Mouse (Mus musculus): ENCODE measurements around the gene Traf3ip2. TPM values are rescaled to one million over a fixed set of nuclear protein-coding genes. Genes with fewer than 3 reads are reported as not detected.

The Traf3ip2 gene
- polyA plus RNA-seq, 1 experiment from 2014 or later, result 9.4 TPM

- Histone ChIP-seq H3K27me3 (ENCODE audit: control insufficient read depth, insufficient read depth, low read length) (no peaks in the 10 kb centered on the region), H3K36me3 (ENCODE audit: control insufficient read depth, insufficient read depth, low read length) (no peaks in the 10 kb centered on the region), H3K9ac (ENCODE audit: low read length) (no peak overlapping the region), H3K4me2 (ENCODE audit: low read depth) (no peak overlapping the region), H3K27ac (ENCODE audit: low read depth, low read length) (no peak overlapping the region), H3K9me3 (ENCODE audit: control insufficient read depth, low read length) (no peaks in the 10 kb centered on the region), H3K4me1 (ENCODE audit: control insufficient read depth, insufficient read depth, low read length) (no peaks in the 10 kb centered on the region), H3K4me3 (ENCODE audit: low read depth, low read length) (no peak overlapping the region)
- 71% methylated on average over 6 of the region's 6 CpGs for WGBS
- no peak for DNase-seq (ENCODE audit: low spot score)
- ATAC-seq (ENCODE audit: insufficient read depth, low FRiP score, low TSS enrichment), result no peak
Observed at GRCm38 (mm10) chr10:39623806-39624205, 11.1 kb downstream of the Traf3ip2 start.

DNA sequence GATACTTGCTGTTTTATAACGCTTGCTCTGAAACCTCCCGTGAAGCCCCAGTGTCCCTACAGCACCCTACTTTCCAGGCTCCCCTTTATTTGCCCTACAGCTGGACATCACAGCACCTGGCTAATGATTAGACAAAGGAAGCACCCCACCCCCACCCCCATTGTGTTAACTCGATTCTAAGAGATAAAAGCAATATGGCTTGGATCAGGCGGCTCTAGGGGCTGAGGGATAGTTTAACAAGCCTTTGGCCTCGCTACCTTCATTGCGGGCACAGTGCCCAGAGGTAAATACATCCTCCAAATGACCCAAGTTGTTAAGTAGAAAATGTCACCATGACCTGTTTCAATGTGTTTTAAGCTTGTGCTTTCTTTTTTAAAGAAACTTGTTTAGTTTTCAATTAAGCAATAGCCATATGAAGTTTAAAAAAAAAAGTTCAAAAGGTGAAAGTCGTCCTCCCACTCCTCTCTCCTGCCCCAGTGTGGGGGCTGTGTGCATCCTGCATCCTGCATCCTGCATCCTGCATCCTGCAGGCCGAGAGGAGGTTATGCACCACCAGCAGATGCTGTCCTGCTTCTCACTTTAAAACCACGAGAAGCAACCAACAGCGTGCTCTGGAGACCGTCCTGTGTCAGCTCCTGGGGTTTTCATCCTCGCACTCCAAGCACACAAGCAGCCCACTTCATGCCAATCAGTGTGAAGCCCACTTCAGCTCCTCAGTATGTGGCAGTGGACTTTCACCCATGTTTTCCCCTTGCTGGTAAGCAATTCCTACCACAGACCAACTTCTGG lies 12.3 kb downstream of the Traf3ip2 start:
- Histone ChIP-seq H3K27me3 (ENCODE audit: control insufficient read depth, insufficient read depth, low read length) (no peaks in the 10 kb centered on the region), H3K4me2 (ENCODE audit: low read depth) (no peak overlapping the region), H3K4me1 (ENCODE audit: control insufficient read depth, insufficient read depth, low read length) (no peaks in the 10 kb centered on the region), H3K9me3 (ENCODE audit: control insufficient read depth, low read length) (no peaks in the 10 kb centered on the region), H3K27ac (ENCODE audit: low read depth, low read length) (no peak overlapping the region), H3K4me3 (ENCODE audit: low read depth, low read length) (no peak overlapping the region), H3K36me3 (ENCODE audit: control insufficient read depth, insufficient read depth, low read length) (no peaks in the 10 kb centered on the region), H3K9ac (ENCODE audit: low read length) (no peak overlapping the region)
- ATAC-seq (ENCODE audit: insufficient read depth, low FRiP score, low TSS enrichment) (no peak), DNase-seq (ENCODE audit: low spot score) (no peak)
- WGBS, result 43% methylated on average over 12 of the region's 12 CpGs

GRCm38 (mm10) chr10:39625626-39626260 lies 13.0 kb downstream of the Traf3ip2 start:
- no peak overlapping the region for H3K4me3 ChIP-seq (ENCODE audit: low read depth, low read length)
- ATAC-seq (ENCODE audit: insufficient read depth, low FRiP score, low TSS enrichment) (no peak), DNase-seq (ENCODE audit: low spot score) (no peak)
- H3K27ac ChIP-seq (ENCODE audit: low read depth, low read length), result no peak overlapping the region
- H3K4me2 ChIP-seq (ENCODE audit: low read depth), result no peak overlapping the region
- WGBS, result 66% methylated on average over 11 of the region's 11 CpGs
- H3K36me3 ChIP-seq (ENCODE audit: control insufficient read depth, insufficient read depth, low read length), result no peaks in the 10 kb centered on the region
- no peaks in the 10 kb centered on the region for H3K9me3 ChIP-seq (ENCODE audit: control insufficient read depth, low read length)
- no peaks in the 10 kb centered on the region for H3K27me3 ChIP-seq (ENCODE audit: control insufficient read depth, insufficient read depth, low read length)
- no peak overlapping the region for H3K9ac ChIP-seq (ENCODE audit: low read length)
- H3K4me1 ChIP-seq (ENCODE audit: control insufficient read depth, insufficient read depth, low read length), result no peaks in the 10 kb centered on the region

DNA sequence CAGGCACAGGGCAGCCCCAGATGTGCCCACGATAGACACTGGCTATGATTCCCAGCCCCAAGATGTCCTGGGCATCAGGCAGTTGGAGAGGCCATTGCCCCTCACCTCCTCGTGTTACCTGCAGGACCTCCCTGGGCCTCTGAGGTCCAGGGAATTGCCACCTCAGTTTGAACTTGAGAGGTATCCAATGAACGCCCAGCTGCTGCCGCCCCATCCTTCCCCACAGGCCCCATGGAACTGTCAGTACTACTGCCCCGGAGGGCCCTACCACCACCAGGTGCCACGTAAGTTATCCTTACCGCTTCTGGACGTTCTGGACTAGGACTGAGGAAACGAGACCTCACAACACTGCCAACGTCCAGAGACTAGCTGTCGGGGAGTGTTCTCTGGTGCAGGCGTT lies 13.6 kb downstream of the Traf3ip2 start:
- no peaks in the 10 kb centered on the region for H3K27me3 ChIP-seq (ENCODE audit: control insufficient read depth, insufficient read depth, low read length)
- no peak overlapping the region for H3K4me2 ChIP-seq (ENCODE audit: low read depth)
- H3K27ac ChIP-seq (ENCODE audit: low read depth, low read length), result no peak overlapping the region
- DNase-seq (ENCODE audit: low spot score), result no peak
- H3K4me1 ChIP-seq (ENCODE audit: control insufficient read depth, insufficient read depth, low read length), result peaks cover 3% of the 10 kb centered on the region; the same call in 1 of the 2 replicates
- H3K36me3 ChIP-seq (ENCODE audit: control insufficient read depth, insufficient read depth, low read length), result no peaks in the 10 kb centered on the region
- 87% methylated on average over 12 of the region's 12 CpGs for WGBS
- H3K4me3 ChIP-seq (ENCODE audit: low read depth, low read length), result no peak overlapping the region
- ATAC-seq (ENCODE audit: insufficient read depth, low FRiP score, low TSS enrichment), result no peak
- H3K9ac ChIP-seq (ENCODE audit: low read length), result no peak overlapping the region
- no peaks in the 10 kb centered on the region for H3K9me3 ChIP-seq (ENCODE audit: control insufficient read depth, low read length)

GRCm38 (mm10) chr10:39628799-39629517 lies 16.2 kb downstream of the Traf3ip2 start:
- Histone ChIP-seq H3K9me3 (ENCODE audit: control insufficient read depth, low read length) (no peaks in the 10 kb centered on the region), H3K36me3 (ENCODE audit: control insufficient read depth, insufficient read depth, low read length) (no peaks in the 10 kb centered on the region), H3K27me3 (ENCODE audit: control insufficient read depth, insufficient read depth, low read length) (no peaks in the 10 kb centered on the region), H3K9ac (ENCODE audit: low read length) (no peak overlapping the region), H3K4me1 (ENCODE audit: control insufficient read depth, insufficient read depth, low read length) (peaks cover 3% of the 10 kb centered on the region; the same call in 1 of the 2 replicates), H3K27ac (ENCODE audit: low read depth, low read length) (no peak overlapping the region), H3K4me2 (ENCODE audit: low read depth) (no peak overlapping the region), H3K4me3 (ENCODE audit: low read depth, low read length) (no peak overlapping the region)
- WGBS, result 44% methylated on average over 10 of the region's 10 CpGs
- no peak for DNase-seq (ENCODE audit: low spot score)
- ATAC-seq (ENCODE audit: insufficient read depth, low FRiP score, low TSS enrichment), result no peak

DNA sequence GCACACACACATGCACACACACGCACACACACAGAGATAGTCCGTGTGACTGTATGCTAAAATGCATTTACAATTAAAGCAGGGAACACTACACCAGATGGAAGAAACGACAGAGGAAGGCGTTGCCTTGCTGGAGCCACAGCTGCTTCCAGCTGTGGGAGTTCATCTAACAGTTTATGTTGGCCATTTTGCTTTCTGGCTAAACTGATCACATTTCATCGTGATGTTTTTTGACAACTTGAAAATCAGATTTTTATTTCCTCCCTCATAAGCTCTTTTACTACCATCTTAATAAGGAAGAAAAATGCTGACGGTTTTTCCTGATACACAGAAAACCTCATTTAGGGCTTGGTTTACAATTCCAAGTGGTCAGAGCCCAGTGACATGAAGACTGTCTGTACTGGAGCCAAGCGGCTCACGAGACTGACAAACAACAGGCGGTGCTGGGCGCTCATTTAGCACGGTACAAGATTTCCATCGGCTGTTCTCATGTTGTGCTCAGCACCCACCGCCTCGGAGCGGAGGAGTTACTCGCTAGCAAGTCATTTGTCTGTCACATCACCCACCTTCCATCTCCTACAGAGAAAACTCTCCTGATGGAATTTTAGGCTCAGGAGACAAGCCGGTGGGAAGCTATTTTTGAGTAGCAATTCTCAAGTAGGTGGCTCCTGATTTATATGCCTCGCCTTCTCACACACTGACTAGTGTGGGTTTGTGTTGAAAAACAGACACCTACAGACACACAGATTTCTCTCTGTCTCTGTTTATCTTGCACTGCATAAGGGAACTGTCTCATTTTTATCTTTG lies 17.2 kb downstream of the Traf3ip2 start:
- Histone ChIP-seq H3K27ac (ENCODE audit: low read depth, low read length) (no peak overlapping the region), H3K4me1 (ENCODE audit: control insufficient read depth, insufficient read depth, low read length) (peaks cover 3% of the 10 kb centered on the region; the same call in 1 of the 2 replicates), H3K4me2 (ENCODE audit: low read depth) (no peak overlapping the region), H3K9ac (ENCODE audit: low read length) (no peak overlapping the region), H3K4me3 (ENCODE audit: low read depth, low read length) (no peak overlapping the region), H3K36me3 (ENCODE audit: control insufficient read depth, insufficient read depth, low read length) (no peaks in the 10 kb centered on the region), H3K27me3 (ENCODE audit: control insufficient read depth, insufficient read depth, low read length) (no peaks in the 10 kb centered on the region), H3K9me3 (ENCODE audit: control insufficient read depth, low read length) (no peaks in the 10 kb centered on the region)
- WGBS, result 66% methylated on average over 18 of the region's 18 CpGs
- ATAC-seq (ENCODE audit: insufficient read depth, low FRiP score, low TSS enrichment), result no peak
- DNase-seq (ENCODE audit: low spot score), result no peak

GRCm38 (mm10) chr10:39630811-39631210 lies 18.1 kb downstream of the Traf3ip2 start:
- H3K4me3 ChIP-seq (ENCODE audit: low read depth, low read length), result no peak overlapping the region
- H3K4me1 ChIP-seq (ENCODE audit: control insufficient read depth, insufficient read depth, low read length), result peaks cover 3% of the 10 kb centered on the region; the same call in 1 of the 2 replicates
- H3K27me3 ChIP-seq (ENCODE audit: control insufficient read depth, insufficient read depth, low read length), result no peaks in the 10 kb centered on the region
- no peak overlapping the region for H3K9ac ChIP-seq (ENCODE audit: low read length)
- ATAC-seq (ENCODE audit: insufficient read depth, low FRiP score, low TSS enrichment) (no peak), DNase-seq (ENCODE audit: low spot score) (no peak)
- H3K4me2 ChIP-seq (ENCODE audit: low read depth), result no peak overlapping the region
- no peaks in the 10 kb centered on the region for H3K36me3 ChIP-seq (ENCODE audit: control insufficient read depth, insufficient read depth, low read length)
- H3K27ac ChIP-seq (ENCODE audit: low read depth, low read length), result no peak overlapping the region
- H3K9me3 ChIP-seq (ENCODE audit: control insufficient read depth, low read length), result no peaks in the 10 kb centered on the region
- 56% methylated on average over 6 of the region's 6 CpGs for WGBS

DNA sequence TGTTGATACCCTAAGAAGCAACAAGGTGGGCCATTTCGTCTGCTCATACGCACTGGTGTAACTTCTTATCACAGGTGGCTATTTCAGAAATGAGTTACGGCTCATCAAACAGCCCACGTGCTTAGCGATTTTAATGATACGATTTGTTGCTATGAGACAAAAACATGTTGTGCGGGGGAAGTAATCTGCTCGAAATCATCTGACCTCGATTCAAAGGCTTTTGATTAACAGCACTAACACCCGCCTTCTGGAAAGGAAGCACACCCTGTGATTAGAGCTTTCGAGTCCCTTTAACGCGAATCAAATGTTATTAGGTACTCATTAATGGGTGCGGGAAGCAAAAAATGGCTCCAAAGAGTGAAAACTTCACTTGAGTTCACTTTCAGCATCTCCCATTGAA lies 18.9 kb downstream of the Traf3ip2 start:
- no peaks in the 10 kb centered on the region for H3K27me3 ChIP-seq (ENCODE audit: control insufficient read depth, insufficient read depth, low read length)
- peaks cover 3% of the 10 kb centered on the region; the same call in 1 of the 2 replicates for H3K4me1 ChIP-seq (ENCODE audit: control insufficient read depth, insufficient read depth, low read length)
- ATAC-seq (ENCODE audit: insufficient read depth, low FRiP score, low TSS enrichment), result no peak
- H3K9me3 ChIP-seq (ENCODE audit: control insufficient read depth, low read length), result no peaks in the 10 kb centered on the region
- WGBS, result 83% methylated on average over 14 of the region's 14 CpGs
- no peak overlapping the region for H3K4me3 ChIP-seq (ENCODE audit: low read depth, low read length)
- DNase-seq (ENCODE audit: low spot score), result no peak
- H3K36me3 ChIP-seq (ENCODE audit: control insufficient read depth, insufficient read depth, low read length), result no peaks in the 10 kb centered on the region
- H3K4me2 ChIP-seq (ENCODE audit: low read depth), result no peak overlapping the region
- no peak overlapping the region for H3K27ac ChIP-seq (ENCODE audit: low read depth, low read length)
- H3K9ac ChIP-seq (ENCODE audit: low read length), result no peak overlapping the region
